Mouse (Mus musculus): ENCODE data around the gene Chmp1a. TPM values are rescaled to one million over a fixed set of nuclear protein-coding genes. Genes with fewer than 3 reads are reported as not detected.
A peak's percentile ranks its signal among the peaks of the same experiment; 100 is the strongest.
"Not testable (repeated sequence)": the region's sequence is repeated elsewhere in the genome, so short reads cannot be mapped to it uniquely, and the experiment has no call there.

Chmp1a gene
- polyA plus RNA-seq (2015; fragmentation: Nextera tagmentation; extraction: Ambion mirVana): 174 and 182 TPM in 2 replicates

GRCm38 (mm10) chr8:123212321-123213117 lies at the start of gene Chmp1a, which contains the start of gene Spata33:
Gene Chmp1a, minus strand, starts transcription at chr8:123212763.
Gene Spata33, plus strand, starts transcription at chr8:123212832.
- Histone ChIP-seq H3K36me3 (peaks cover 25% of the 10 kb centered on the region), H3K27me3 (replicated peaks) (no peaks in the 10 kb centered on the region), H3K27ac (replicated peaks) (peak within 1 kb of the TSS; percentile 66), H3K4me2 (peak within 1 kb of the TSS; percentile 91), H3K9me3 (replicated peaks) (no peaks in the 10 kb centered on the region), H3K4me3 (replicated peaks) (peak within 1 kb of the TSS; percentile 94), H3K9ac (replicated peaks) (peak within 1 kb of the TSS; percentile 99), H3K4me1 (peaks cover 30% of the 10 kb centered on the region)
- WGBS: under 1% methylated on average over 69 of the region's 76 CpGs
- peak; percentile 95 for ATAC-seq (ENCODE audit: low FRiP score)

- Histone ChIP-seq H3K4me1 (peaks cover 31% of the 10 kb centered on the region), H3K36me3 (peaks cover 59% of the 10 kb centered on the region)
- not testable (repeated sequence) for H3K27me3 ChIP-seq (replicated peaks); H3K27ac ChIP-seq (replicated peaks); ATAC-seq (ENCODE audit: low FRiP score); H3K4me3 ChIP-seq (replicated peaks); H3K9me3 ChIP-seq (replicated peaks); H3K4me2 ChIP-seq; H3K9ac ChIP-seq (replicated peaks)
- 91% methylated on average over 8 of the region's 8 CpGs for WGBS
These were observed 45.0 kb upstream of the Chmp1a start for GRCm38 (mm10) chr8:123257593-123257992.

GRCm38 (mm10) chr8:123257114-123257513 lies 44.6 kb upstream of the Chmp1a start:
- peaks cover 58% of the 10 kb centered on the region for H3K36me3 ChIP-seq
- no peak overlapping the region for H3K4me2 ChIP-seq
- H3K9ac ChIP-seq (replicated peaks): no peak overlapping the region
- H3K27ac ChIP-seq (replicated peaks): no peak overlapping the region; the same call in 1 of the 2 replicates
- 64% methylated on average over 3 of the region's 3 CpGs for WGBS
- H3K4me1 ChIP-seq: peaks cover 36% of the 10 kb centered on the region
- no peak overlapping the region for H3K4me3 ChIP-seq (replicated peaks)
- no peak for ATAC-seq (ENCODE audit: low FRiP score)
- H3K27me3 ChIP-seq (replicated peaks): no peaks in the 10 kb centered on the region
- no peaks in the 10 kb centered on the region for H3K9me3 ChIP-seq (replicated peaks)

GRCm38 (mm10) chr8:123255170-123255569 lies 42.6 kb upstream of the Chmp1a start:
- H3K4me2 ChIP-seq: peak overlapping the region; percentile 97
- H3K9me3 ChIP-seq (replicated peaks): no peaks in the 10 kb centered on the region
- WGBS: 72% methylated on average over 6 of the region's 6 CpGs
- H3K27ac ChIP-seq (replicated peaks): no peak overlapping the region
- peak overlapping the region; percentile 98 for H3K9ac ChIP-seq (replicated peaks)
- peaks cover 61% of the 10 kb centered on the region for H3K36me3 ChIP-seq
- H3K4me3 ChIP-seq (replicated peaks): peak overlapping the region; percentile 98
- no peaks in the 10 kb centered on the region for H3K27me3 ChIP-seq (replicated peaks)
- peaks cover 41% of the 10 kb centered on the region for H3K4me1 ChIP-seq
- no peak for ATAC-seq (ENCODE audit: low FRiP score)

DNA sequence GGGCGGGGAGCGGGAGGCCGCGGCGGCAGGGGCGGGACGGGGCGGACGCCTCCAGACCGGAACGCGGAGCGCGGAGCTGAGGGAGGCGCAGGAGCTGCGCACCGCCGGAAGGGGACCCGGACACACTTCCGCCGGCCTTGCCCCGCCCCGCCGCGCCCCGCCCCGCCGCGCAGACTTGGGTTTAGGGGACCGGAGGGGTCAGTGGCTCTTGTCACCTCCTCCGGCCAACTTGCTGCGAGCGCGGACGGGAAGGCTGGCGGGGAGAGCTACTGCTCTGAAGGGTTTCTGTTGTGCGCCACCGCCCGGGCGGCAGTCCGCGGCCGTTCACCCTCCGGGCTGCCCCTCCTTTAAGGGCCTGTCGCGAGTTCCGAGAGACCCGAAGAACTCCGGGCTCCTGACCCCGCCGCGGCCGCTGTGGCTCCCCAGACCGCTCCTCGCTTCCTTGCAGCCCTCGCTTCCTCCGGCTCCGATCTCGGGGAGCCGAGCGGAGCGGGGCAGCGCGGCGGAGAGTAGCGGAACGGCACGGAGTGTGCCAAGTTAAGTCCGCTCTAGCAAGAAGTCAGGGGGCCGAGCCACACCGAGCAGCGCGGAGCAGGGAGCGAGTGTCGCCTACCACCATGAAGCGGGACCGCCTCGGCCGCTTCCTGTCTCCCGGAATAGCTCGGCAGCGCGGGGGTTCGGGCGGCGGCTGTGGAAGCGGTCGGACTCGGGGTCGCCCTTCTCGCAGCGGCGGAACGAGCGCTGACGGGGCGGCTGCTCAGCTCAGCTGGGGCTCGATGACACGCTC lies 41.7 kb upstream of the Chmp1a start, which contains the start of the genes Zfp276 and Vps9d1:
TSS of gene Zfp276 (plus strand) at position 97 of the 787 bp plus-strand sequence.
TSS of gene Vps9d1 (minus strand) at position 250 of the 787 bp plus-strand sequence.
- Histone ChIP-seq H3K9ac (replicated peaks) (peak within 1 kb of the TSS; percentile 98), H3K27me3 (replicated peaks) (no peaks in the 10 kb centered on the region), H3K4me3 (replicated peaks) (peak within 1 kb of the TSS; percentile 98), H3K4me1 (peaks cover 41% of the 10 kb centered on the region), H3K36me3 (peaks cover 61% of the 10 kb centered on the region), H3K4me2 (peak within 1 kb of the TSS; percentile 97), H3K27ac (replicated peaks) (peak within 1 kb of the TSS; percentile 94), H3K9me3 (replicated peaks) (no peaks in the 10 kb centered on the region)
- under 1% methylated on average over 88 of the region's 99 CpGs for WGBS
- ATAC-seq (ENCODE audit: low FRiP score): peak; percentile 95

DNA sequence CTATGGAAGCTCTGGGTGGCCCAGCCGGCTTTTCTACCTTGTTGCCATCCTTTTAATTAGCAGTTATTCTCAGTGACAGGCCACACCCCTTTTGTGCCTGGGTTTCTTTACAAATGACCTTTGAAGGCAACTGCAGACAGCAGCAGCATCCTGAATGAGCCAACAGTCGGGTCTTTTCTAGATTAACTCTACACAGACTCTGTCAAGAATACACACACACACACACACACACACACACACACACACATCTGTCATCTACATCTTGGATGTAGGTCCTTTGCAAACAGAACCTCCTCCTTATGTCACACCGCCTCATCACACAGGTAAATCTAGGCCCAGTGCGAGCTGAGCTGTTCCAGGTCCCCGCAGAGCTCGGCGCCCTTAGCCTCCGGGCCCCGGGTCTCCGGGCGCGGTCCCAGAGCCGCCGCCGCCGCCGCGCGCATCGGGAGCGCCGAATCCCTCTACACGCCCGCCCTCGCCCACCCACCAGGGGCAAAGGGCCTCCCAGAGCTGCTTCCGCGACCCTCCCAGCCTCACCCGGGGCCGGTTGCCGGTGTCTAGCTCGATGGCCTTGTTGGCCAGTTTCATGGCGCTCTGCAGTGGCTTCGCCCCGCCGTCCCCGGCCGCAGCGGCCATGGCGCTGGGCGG lies 41.0 kb upstream of the Chmp1a start:
- Histone ChIP-seq H3K27ac (replicated peaks) (peak overlapping the region; percentile 94), H3K4me2 (peak overlapping the region; percentile 97), H3K36me3 (peaks cover 62% of the 10 kb centered on the region), H3K9ac (replicated peaks) (peak overlapping the region; percentile 98), H3K9me3 (replicated peaks) (no peaks in the 10 kb centered on the region), H3K4me3 (replicated peaks) (peak overlapping the region; percentile 98), H3K27me3 (replicated peaks) (no peaks in the 10 kb centered on the region), H3K4me1 (peaks cover 41% of the 10 kb centered on the region)
- WGBS: 1% methylated on average over 37 of the region's 40 CpGs
- ATAC-seq (ENCODE audit: low FRiP score): peak; percentile 48

GRCm38 (mm10) chr8:123252925-123253324 lies 40.4 kb upstream of the Chmp1a start:
- no peak for ATAC-seq (ENCODE audit: low FRiP score)
- H3K9ac ChIP-seq (replicated peaks): peak overlapping the region; percentile 98
- no peak overlapping the region for H3K27ac ChIP-seq (replicated peaks)
- 61% methylated on average over 4 of the region's 4 CpGs for WGBS
- H3K4me1 ChIP-seq: peaks cover 41% of the 10 kb centered on the region
- H3K36me3 ChIP-seq: peaks cover 62% of the 10 kb centered on the region
- H3K9me3 ChIP-seq (replicated peaks): no peaks in the 10 kb centered on the region
- peak overlapping the region; percentile 98 for H3K4me3 ChIP-seq (replicated peaks)
- H3K27me3 ChIP-seq (replicated peaks): no peaks in the 10 kb centered on the region
- H3K4me2 ChIP-seq: peak overlapping the region; percentile 97

GRCm38 (mm10) chr8:123250940-123251339 lies 38.4 kb upstream of the Chmp1a start:
- H3K27ac ChIP-seq (replicated peaks): no peak overlapping the region
- no peak overlapping the region for H3K9ac ChIP-seq (replicated peaks)
- H3K4me3 ChIP-seq (replicated peaks): no peak overlapping the region
- H3K9me3 ChIP-seq (replicated peaks): no peaks in the 10 kb centered on the region
- H3K4me1 ChIP-seq: peaks cover 31% of the 10 kb centered on the region
- ATAC-seq (ENCODE audit: low FRiP score): no peak
- H3K4me2 ChIP-seq: no peak overlapping the region
- WGBS: 96% methylated on average over 5 of the region's 5 CpGs
- H3K27me3 ChIP-seq (replicated peaks): no peaks in the 10 kb centered on the region
- peaks cover 64% of the 10 kb centered on the region for H3K36me3 ChIP-seq

GRCm38 (mm10) chr8:123248596-123248995 lies 36.0 kb upstream of the Chmp1a start:
- Histone ChIP-seq H3K27ac (replicated peaks) (no peak overlapping the region), H3K9me3 (replicated peaks) (no peaks in the 10 kb centered on the region), H3K4me3 (replicated peaks) (no peak overlapping the region), H3K9ac (replicated peaks) (no peak overlapping the region), H3K4me2 (no peak overlapping the region), H3K36me3 (peaks cover 83% of the 10 kb centered on the region), H3K27me3 (replicated peaks) (no peaks in the 10 kb centered on the region), H3K4me1 (peaks cover 18% of the 10 kb centered on the region)
- no peak for ATAC-seq (ENCODE audit: low FRiP score)
- WGBS: 93% methylated on average over 8 of the region's 8 CpGs

- whole genome bisulfite sequencing: 94% methylated on average over 6 of the region's 6 CpGs
- Histone ChIP-seq H3K4me2 (no peak overlapping the region), H3K27me3 (replicated peaks) (no peaks in the 10 kb centered on the region), H3K36me3 (peaks cover 91% of the 10 kb centered on the region), H3K27ac (replicated peaks) (no peak overlapping the region), H3K4me1 (peaks cover 11% of the 10 kb centered on the region), H3K4me3 (replicated peaks) (no peak overlapping the region), H3K9me3 (replicated peaks) (no peaks in the 10 kb centered on the region), H3K9ac (replicated peaks) (no peak overlapping the region)
- ATAC-seq (ENCODE audit: low FRiP score): no peak
These were observed 35.2 kb upstream of the Chmp1a start for GRCm38 (mm10) chr8:123247748-123248147.

DNA sequence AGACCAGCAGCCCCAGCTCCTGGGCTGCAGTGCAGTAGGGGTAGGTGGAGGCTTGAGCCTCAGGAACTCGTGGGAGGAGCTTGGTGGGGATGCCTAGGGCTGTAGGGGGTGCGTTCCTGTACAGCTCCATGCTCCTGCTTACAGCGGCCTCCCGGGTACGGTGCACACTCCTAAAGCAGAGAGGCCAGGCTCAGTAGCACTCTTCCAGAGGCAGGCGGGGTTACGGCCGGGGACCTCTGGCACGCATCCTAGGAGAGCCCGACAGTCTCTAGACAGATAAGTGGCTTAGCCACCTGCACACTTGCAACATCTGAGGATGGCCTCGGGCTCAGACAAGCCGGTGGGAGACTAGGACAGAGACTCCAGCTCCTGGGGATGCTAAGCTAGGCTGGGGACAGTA lies 33.0 kb upstream of the Chmp1a start:
- Histone ChIP-seq H3K4me1 (no peaks in the 10 kb centered on the region), H3K9me3 (replicated peaks) (no peaks in the 10 kb centered on the region), H3K36me3 (peaks cover 90% of the 10 kb centered on the region), H3K4me3 (replicated peaks) (no peak overlapping the region), H3K4me2 (no peak overlapping the region), H3K27me3 (replicated peaks) (no peaks in the 10 kb centered on the region), H3K9ac (replicated peaks) (no peak overlapping the region), H3K27ac (replicated peaks) (no peak overlapping the region)
- ATAC-seq (ENCODE audit: low FRiP score): no peak
- WGBS: 92% methylated on average over 12 of the region's 12 CpGs

Data from neural tube, embryonic 15.5 days (tissue).